Mouse (Mus musculus): ENCODE data around the gene Zscan25. TPM values are rescaled to one million over a fixed set of nuclear protein-coding genes. Genes with fewer than 3 reads are reported as not detected.
A peak's percentile ranks its signal among the peaks of the same experiment; 100 is the strongest.
"Not testable (repeated sequence)": the region's sequence is repeated elsewhere in the genome, so short reads cannot be mapped to it uniquely, and the experiment has no call there.

The Zscan25 gene
- total RNA-seq (2021): 10 to 100 TPM; 15.4 to 16.6 TPM
- long read RNA-seq, experiment 1, partial matches to known transcripts: 0 of 7 reads
- long read RNA-seq, experiment 1, other reads (novel, unspliced or antisense): 7 of 7 reads
- long read RNA-seq, experiment 2, partial matches to known transcripts: 0 of 14 reads
- long read RNA-seq, experiment 2, other reads (novel, unspliced or antisense): 14 of 14 reads

- peak; percentile 84 to 87 for DNase-seq (ENCODE audit: low spot score in 2 of 2)
These were observed at the start of gene Zscan25 for GRCm38 (mm10) chr5:145280371-145281143. Gene Zscan25, plus strand, starts transcription at chr5:145280500.

GRCm38 (mm10) chr5:145230641-145231040 lies 49.7 kb upstream of the Zscan25 start:
- DNase-seq (ENCODE audit: low spot score in 2 of 2): no peak

- peak; percentile 96 to 97 for DNase-seq (ENCODE audit: low spot score in 2 of 2)
These were observed 48.9 kb upstream of the Zscan25 start, which contains the start of gene Zfp655 for GRCm38 (mm10) chr5:145231367-145231871. Gene Zfp655, plus strand, starts transcription at chr5:145231715.

GRCm38 (mm10) chr5:145231893-145232411 lies 48.3 kb upstream of the Zscan25 start:
- DNase-seq (ENCODE audit: low spot score in 2 of 2): no peak

GRCm38 (mm10) chr5:145234636-145235035 lies 45.7 kb upstream of the Zscan25 start:
- DNase-seq (ENCODE audit: low spot score in 2 of 2): no peak

- no peak for DNase-seq (ENCODE audit: low spot score in 2 of 2)
These were observed 30.8 kb upstream of the Zscan25 start for GRCm38 (mm10) chr5:145249520-145249919.

- DNase-seq (ENCODE audit: low spot score in 2 of 2): not testable (repeated sequence)
These were observed 6.7 kb upstream of the Zscan25 start for GRCm38 (mm10) chr5:145273568-145273967.

GRCm38 (mm10) chr5:145279948-145280347 lies 352 bp upstream of the Zscan25 start:
- DNase-seq (ENCODE audit: low spot score in 2 of 2): no peak

- DNase-seq (ENCODE audit: low spot score in 2 of 2): no peak
These were observed 8.1 kb downstream of the Zscan25 start for GRCm38 (mm10) chr5:145288382-145288781.

GRCm38 (mm10) chr5:145290697-145291096 lies 10.4 kb downstream of the Zscan25 start:
- no peak for DNase-seq (ENCODE audit: low spot score in 2 of 2)

GRCm38 (mm10) chr5:145292398-145292797 lies 12.1 kb downstream of the Zscan25 start:
- no peak for DNase-seq (ENCODE audit: low spot score in 2 of 2)

GRCm38 (mm10) chr5:145300469-145300868 lies 20.2 kb downstream of the Zscan25 start:
- no peak for DNase-seq (ENCODE audit: low spot score in 2 of 2)

GRCm38 (mm10) chr5:145301796-145302195 lies 21.5 kb downstream of the Zscan25 start:
- not testable (repeated sequence) for DNase-seq (ENCODE audit: low spot score in 2 of 2)

- no peak for DNase-seq (ENCODE audit: low spot score in 2 of 2)
These were observed 22.1 kb downstream of the Zscan25 start for GRCm38 (mm10) chr5:145302424-145302823.

- DNase-seq (ENCODE audit: low spot score in 2 of 2): not testable (repeated sequence)
These were observed 26.7 kb downstream of the Zscan25 start for GRCm38 (mm10) chr5:145306953-145307352.

GRCm38 (mm10) chr5:145307811-145308210 lies 27.5 kb downstream of the Zscan25 start:
- not testable (repeated sequence) for DNase-seq (ENCODE audit: low spot score in 2 of 2)

- DNase-seq (ENCODE audit: low spot score in 2 of 2): no peak
These were observed 33.5 kb downstream of the Zscan25 start for GRCm38 (mm10) chr5:145313845-145314244.

GRCm38 (mm10) chr5:145317141-145317540 lies 36.8 kb downstream of the Zscan25 start:
- DNase-seq (ENCODE audit: low spot score in 2 of 2): no peak

GRCm38 (mm10) chr5:145338756-145339155 lies 58.5 kb downstream of the Zscan25 start:
- DNase-seq (ENCODE audit: low spot score in 2 of 2): not testable (repeated sequence)
